Mouse (Mus musculus): Measurements from ENCODE around the gene Apoa1. TPM values are rescaled to one million over a fixed set of nuclear protein-coding genes. Genes with fewer than 3 reads are reported as not detected.

Gene Apoa1
- polyA plus RNA-seq, 1 experiment = 0.26 TPM

- TF ChIP-seq GATA1 (IDR thresholded peaks at IDR 0.05; ENCODE audit: low read length) = no peak
These were observed 6.8 kb downstream of the Apoa1 start for GRCm38 (mm10) chr9:46235196-46235595.

- no peak for TF ChIP-seq GATA1 (IDR thresholded peaks at IDR 0.05; ENCODE audit: low read length)
These were observed 7.0 kb downstream of the Apoa1 start, which contains the start of gene Apoc3 for GRCm38 (mm10) chr9:46235596-46235648. Gene Apoc3, minus strand, starts transcription at chr9:46235636.

GRCm38 (mm10) chr9:46235649-46236048 is 7.3 kb downstream of the Apoa1 start:
- no peak for TF ChIP-seq GATA1 (IDR thresholded peaks at IDR 0.05; ENCODE audit: low read length)

GRCm38 (mm10) chr9:46238850-46239249 is 10.5 kb downstream of the Apoa1 start:
- no peak for TF ChIP-seq GATA1 (IDR thresholded peaks at IDR 0.05; ENCODE audit: low read length)

- TF ChIP-seq GATA1 (IDR thresholded peaks at IDR 0.05; ENCODE audit: low read length) = no peak
These were observed 12.3 kb downstream of the Apoa1 start, which contains the start of gene Apoa4 for GRCm38 (mm10) chr9:46240526-46241153. Gene Apoa4, plus strand, starts transcription at chr9:46240696.

- TF ChIP-seq GATA1 (IDR thresholded peaks at IDR 0.05; ENCODE audit: low read length) = no peak
These were observed 13.4 kb downstream of the Apoa1 start for GRCm38 (mm10) chr9:46241818-46242217.

- TF ChIP-seq GATA1 (IDR thresholded peaks at IDR 0.05; ENCODE audit: low read length) = no peak
These were observed 14.7 kb downstream of the Apoa1 start for GRCm38 (mm10) chr9:46243122-46243521.

- TF ChIP-seq GATA1 (IDR thresholded peaks at IDR 0.05; ENCODE audit: low read length) = no peak
These were observed 15.2 kb downstream of the Apoa1 start for GRCm38 (mm10) chr9:46243584-46243983.

GRCm38 (mm10) chr9:46246752-46247324 is 18.5 kb downstream of the Apoa1 start:
- no peak for TF ChIP-seq GATA1 (IDR thresholded peaks at IDR 0.05; ENCODE audit: low read length)

GRCm38 (mm10) chr9:46256177-46256576 is 27.8 kb downstream of the Apoa1 start:
- TF ChIP-seq GATA1 (IDR thresholded peaks at IDR 0.05; ENCODE audit: low read length) = no peak

- TF ChIP-seq GATA1 (IDR thresholded peaks at IDR 0.05; ENCODE audit: low read length) = no peak
These were observed 28.4 kb downstream of the Apoa1 start for GRCm38 (mm10) chr9:46256658-46257385.

- TF ChIP-seq GATA1 (IDR thresholded peaks at IDR 0.05; ENCODE audit: low read length) = no peak
These were observed 29.2 kb downstream of the Apoa1 start for GRCm38 (mm10) chr9:46257546-46257945.

GRCm38 (mm10) chr9:46259111-46259510 is 30.7 kb downstream of the Apoa1 start:
- no peak for TF ChIP-seq GATA1 (IDR thresholded peaks at IDR 0.05; ENCODE audit: low read length)

GRCm38 (mm10) chr9:46261131-46261530 is 32.8 kb downstream of the Apoa1 start:
- no peak for TF ChIP-seq GATA1 (IDR thresholded peaks at IDR 0.05; ENCODE audit: low read length)

- TF ChIP-seq GATA1 (IDR thresholded peaks at IDR 0.05; ENCODE audit: low read length) = no peak
These were observed 40.0 kb downstream of the Apoa1 start, which contains the start of gene Apoa5 for GRCm38 (mm10) chr9:46268343-46268873. Gene Apoa5, plus strand, starts transcription at chr9:46268633.

GRCm38 (mm10) chr9:46269125-46269524 is 40.7 kb downstream of the Apoa1 start:
- TF ChIP-seq GATA1 (IDR thresholded peaks at IDR 0.05; ENCODE audit: low read length) = no peak

GRCm38 (mm10) chr9:46270782-46271181 is 42.4 kb downstream of the Apoa1 start:
- TF ChIP-seq GATA1 (IDR thresholded peaks at IDR 0.05; ENCODE audit: low read length) = no peak

All from G1E-ER4 (cell line).